Mouse (Mus musculus): ENCODE measurements around the gene Gm21767.
"Not testable (repeated sequence)": the region's sequence is repeated elsewhere in the genome, so short reads cannot be mapped to it uniquely, and the experiment has no call there.

DNA sequence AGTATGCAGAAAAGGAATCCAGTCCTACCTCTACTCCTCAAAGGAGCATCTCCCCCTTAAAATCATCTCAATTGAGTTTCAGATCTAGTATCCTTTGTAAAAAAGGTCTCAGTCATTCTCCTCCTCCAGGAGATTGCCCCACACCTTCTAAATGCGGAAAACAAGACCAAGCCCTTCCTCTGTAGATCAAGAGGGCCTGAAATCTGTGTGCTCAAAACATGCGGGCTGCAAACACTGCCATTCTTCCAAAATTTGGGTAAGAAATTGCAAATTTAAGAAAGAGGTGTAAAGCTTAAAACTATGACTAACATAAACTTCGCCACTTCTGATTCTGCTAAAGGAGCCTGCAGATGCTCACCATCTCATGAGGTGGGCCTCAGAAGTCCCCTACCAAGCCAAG lies at the start of gene Gm21767:
- not testable (repeated sequence) for TF ChIP-seq CTCF (IDR thresholded peaks at IDR 0.05; ENCODE audit: low read depth); EP300 (optimal IDR thresholded peaks at IDR 0.05)
